Mouse (Mus musculus) activated CD4-positive, CD25-positive, alpha-beta regulatory T cell, adult 4 months (primary cell): Measurements from ENCODE around the gene Ttc19. TPM values are rescaled to one million over a fixed set of nuclear protein-coding genes. Genes with fewer than 3 reads are reported as not detected.
"Not testable (repeated sequence)": the region's sequence is repeated elsewhere in the genome, so short reads cannot be mapped to it uniquely, and the experiment has no call there.

Experiments used
- ATAC-seq: one replicate; pipeline ENCODE4 v1.8.0; 2017
- polyA plus RNA-seq, 2 experiments: library from polyadenylated mRNA; unstranded; fragments of 100-300 nt; shearing (Covaris generic); gene quantifications; one replicate each; pipeline ENCODE4 v1.2.1; 2017

The Ttc19 gene
- polyA plus RNA-seq, 2 experiments from 2014 or later: 10.6 to 10.7 TPM

GRCm38 (mm10) chr11:62285020-62285419 is 3.7 kb downstream of the Ttc19 start:
- no peak for ATAC-seq

GRCm38 (mm10) chr11:62287700-62288099 is 6.4 kb downstream of the Ttc19 start:
- no peak for ATAC-seq

DNA sequence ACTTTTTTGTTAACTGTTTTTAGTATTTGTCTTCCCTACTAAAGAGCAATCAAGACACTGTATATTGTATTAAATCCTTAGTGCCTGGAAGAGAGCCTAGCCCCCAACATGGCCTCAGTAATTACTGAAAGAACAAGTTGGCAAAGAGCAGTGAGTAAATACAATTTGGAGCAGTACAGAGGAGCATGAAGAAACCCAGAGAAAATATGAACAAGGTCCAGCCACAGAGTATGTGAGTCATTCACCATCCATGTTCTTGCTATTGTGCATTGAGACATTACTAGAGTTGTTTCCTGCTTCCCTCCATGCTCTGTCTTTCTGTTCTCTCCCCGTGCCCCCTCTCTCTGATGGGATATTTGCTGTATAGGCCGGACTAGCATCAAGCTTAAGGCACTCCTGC is 12.8 kb downstream of the Ttc19 start:
- no peak for ATAC-seq

DNA sequence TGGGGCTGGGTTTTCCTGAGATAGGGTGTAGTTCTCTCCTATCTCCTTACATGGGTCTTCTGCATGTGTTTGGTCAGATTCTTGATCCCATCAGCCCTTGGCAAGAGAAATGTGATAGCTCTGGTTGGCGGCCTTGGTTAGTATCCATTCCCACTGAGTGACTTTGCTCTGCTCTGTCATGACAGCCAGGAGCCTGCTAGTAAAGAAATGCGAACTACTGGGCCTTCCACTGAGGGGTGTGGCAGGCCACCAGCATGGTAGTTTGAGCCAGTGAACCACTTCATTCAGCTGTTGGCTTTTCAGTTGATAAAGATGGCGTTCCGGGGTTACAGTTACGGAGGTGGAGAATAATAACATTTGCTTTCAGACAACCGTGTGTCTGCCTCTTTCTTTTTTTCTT is 17.6 kb downstream of the Ttc19 start:
- ATAC-seq: no peak

- ATAC-seq: no peak
Observed at GRCm38 (mm10) chr11:62305866-62306265, 24.6 kb downstream of the Ttc19 start.

DNA sequence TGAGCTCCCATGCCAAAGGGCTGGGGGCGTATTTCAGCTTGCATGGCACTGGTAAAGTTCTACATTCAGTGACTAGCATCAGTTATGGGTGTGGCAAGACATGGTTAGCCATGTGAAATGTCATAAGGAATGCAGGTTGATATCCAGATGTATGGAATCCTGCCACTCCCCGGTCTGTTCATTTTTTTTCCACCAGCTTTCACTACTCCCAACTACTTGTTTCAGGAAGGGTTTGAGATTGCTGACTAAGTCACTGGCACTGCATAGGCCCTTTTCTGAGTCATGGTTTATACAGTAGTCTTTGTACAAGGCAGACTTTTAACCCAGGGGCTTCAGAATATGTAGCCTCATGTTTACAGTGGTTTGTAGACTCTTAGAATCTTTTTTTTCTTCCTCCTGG is 28.0 kb downstream of the Ttc19 start:
- no peak for ATAC-seq

DNA sequence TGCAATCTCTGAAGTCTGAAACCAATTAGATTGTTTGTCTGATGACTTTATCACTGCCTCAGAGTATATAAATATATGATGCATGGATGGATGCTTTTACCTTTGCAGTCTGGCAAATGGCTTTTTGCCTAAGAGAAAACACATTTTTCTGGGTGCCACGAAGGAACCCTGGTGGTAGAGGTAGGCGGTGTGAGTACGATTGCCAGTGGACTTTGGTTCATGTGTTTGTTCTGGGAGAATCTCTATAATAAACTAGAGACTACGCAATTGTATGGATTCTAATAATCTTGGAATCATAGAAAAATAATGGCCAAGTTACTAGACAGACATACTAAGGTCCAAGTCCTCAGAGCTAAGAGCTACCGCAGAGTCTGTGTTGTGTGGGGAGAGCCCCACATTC is 33.7 kb downstream of the Ttc19 start:
- no peak for ATAC-seq

GRCm38 (mm10) chr11:62317746-62318145 is 36.5 kb downstream of the Ttc19 start:
- ATAC-seq: no peak

- ATAC-seq: no peak
Observed at GRCm38 (mm10) chr11:62320097-62320496, 38.8 kb downstream of the Ttc19 start.

DNA sequence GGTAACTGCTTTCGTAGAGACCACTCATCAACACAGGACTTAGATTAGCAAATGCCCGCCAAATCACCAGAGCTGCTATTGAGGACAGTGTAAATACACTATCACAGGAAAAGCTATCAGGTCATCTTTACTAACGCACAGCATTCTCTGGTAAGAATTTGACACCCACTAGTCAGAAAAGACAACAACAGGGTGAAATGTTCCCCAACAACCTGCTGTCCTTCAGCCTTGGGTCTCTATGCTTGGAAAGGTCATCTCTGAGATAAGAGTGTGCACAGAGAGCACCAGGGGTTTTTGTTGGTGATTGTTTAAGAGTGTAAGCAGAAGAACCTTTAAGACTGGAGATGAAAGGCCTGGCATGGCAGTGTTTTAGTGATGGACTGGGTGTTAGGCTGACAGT is 42.4 kb downstream of the Ttc19 start:
- ATAC-seq: no peak

GRCm38 (mm10) chr11:62331141-62331540 is 49.9 kb downstream of the Ttc19 start:
- no peak for ATAC-seq

DNA sequence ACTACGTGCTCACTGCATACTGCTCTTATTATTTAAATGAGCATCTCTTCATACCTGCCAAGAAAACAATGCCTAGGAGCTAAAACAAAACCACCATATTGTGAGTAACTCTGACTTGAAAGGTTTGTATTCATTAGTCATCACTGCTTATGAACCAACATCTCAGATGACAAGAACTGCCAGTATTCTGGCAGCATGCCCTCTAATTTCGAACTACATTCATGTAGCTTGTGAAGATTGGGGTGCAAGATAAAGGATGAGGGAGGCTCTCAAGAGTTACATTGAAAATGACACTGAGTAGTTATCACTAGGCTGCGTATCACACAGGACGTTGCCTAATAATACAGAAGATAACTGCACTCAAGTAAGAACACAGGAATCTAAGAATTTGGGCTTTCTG is 51.0 kb downstream of the Ttc19 start:
- no peak for ATAC-seq

DNA sequence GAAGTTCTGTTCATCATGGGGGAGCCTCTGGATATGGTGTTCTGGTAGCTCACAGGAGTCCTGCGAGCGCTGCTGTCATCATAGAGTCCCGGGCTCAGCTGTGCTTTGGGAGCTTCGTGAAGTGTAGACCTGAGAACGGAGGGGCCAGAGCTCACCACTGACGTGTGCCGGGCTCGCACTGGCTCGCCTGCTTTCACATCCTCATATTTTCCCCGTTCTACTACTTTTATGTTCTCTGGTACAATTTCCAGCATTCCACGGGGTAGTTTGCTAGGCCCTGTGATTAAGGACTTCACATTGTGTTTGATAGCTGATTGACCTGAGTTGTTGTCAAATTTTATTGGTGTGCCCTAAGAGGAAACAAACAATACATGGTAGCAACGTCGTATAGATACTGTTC is 61.7 kb downstream of the Ttc19 start:
- no peak for ATAC-seq

DNA sequence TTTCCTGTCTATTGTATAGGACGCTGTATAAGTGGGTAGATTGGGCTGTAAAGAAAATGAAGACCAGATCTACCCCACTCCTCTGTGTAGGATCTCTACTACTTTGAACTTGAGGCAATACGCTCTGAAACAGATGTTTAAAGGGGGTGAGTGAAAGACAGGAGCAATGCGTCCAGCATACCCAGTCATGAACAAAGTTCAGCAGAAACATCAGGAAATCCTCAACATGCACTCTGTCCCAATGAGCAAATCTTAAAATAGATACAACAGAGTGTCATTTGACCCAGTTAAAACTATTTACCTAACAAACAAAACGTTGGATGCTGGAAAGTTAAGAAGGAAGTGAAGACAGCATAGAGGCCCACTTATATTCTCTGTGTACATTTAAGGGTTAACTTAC is 70.7 kb downstream of the Ttc19 start:
- no peak for ATAC-seq

- ATAC-seq: no peak
Observed at GRCm38 (mm10) chr11:62355216-62355615, 73.9 kb downstream of the Ttc19 start.

DNA sequence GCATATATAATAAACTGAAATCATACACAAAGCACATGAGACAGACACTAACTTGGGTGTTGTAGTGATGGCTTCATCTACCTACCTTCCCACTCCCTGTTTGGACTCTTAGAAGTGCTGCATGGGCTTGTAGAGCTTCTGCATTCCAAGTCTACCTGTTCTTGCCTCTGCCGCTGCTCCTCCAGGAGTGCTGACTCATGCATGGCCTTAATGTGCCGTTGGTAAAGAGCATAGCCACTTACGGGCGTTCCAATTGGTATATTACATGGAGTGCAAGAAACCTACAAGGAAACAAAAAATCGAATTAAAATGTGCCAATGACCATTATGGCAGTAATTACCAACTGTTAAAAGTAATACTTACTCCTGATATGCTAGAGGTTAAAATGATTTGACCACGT is 85.6 kb downstream of the Ttc19 start:
- ATAC-seq: no peak

- ATAC-seq: no peak
Observed at GRCm38 (mm10) chr11:62369924-62370323, 88.7 kb downstream of the Ttc19 start.

- no peak for ATAC-seq
Observed at GRCm38 (mm10) chr11:62371776-62372175, 90.5 kb downstream of the Ttc19 start.

- ATAC-seq: not testable (repeated sequence)
Observed at GRCm38 (mm10) chr11:62377202-62377851, 96.1 kb downstream of the Ttc19 start.

Other genes with a start within 250 kb of the Ttc19 start
- not detected for gene Adora2b, start 32.5 kb upstream of the Ttc19 start, polyA plus RNA-seq
- 10 to 100 TPM in 1 of 2 experiments, 1 to 10 TPM in 1; 8.7 to 10.3 TPM for gene Zswim7, start 98 bp upstream of the Ttc19 start, polyA plus RNA-seq
- gene Pigl, start 177.0 kb downstream of the Ttc19 start, polyA plus RNA-seq: 1 to 10 TPM; 6.8 to 9.9 TPM
- gene Ncor1, start 177.1 kb downstream of the Ttc19 start, polyA plus RNA-seq: 100 to 1,000 TPM; 162 to 188 TPM